Mouse (Mus musculus) kidney, adult 2 months (tissue): ENCODE results near the gene Efna2.

Source experiments
- CTCF ChIP-seq: fragments of 200-500 bp; conservative IDR thresholded peaks from 2 replicates; pipeline ENCODE4 v1.5.1; 2011; ENCODE audit warnings: low read depth, mild to moderate bottlenecking, control low read depth, low read length, moderate library complexity, mixed read lengths; ENCODE audit not compliant: insufficient read depth, insufficient read length
- POLR2A ChIP-seq: fragments of 200-500 bp; IDR thresholded peaks from one replicate; pipeline ENCODE4 v1.6.1; 2011; ENCODE audit warnings: low read depth, low read length, control low read depth

- TF ChIP-seq CTCF = no peak
- TF ChIP-seq POLR2A = no peak
Observed at GRCm38 (mm10) chr10:80170052-80170451, 9.2 kb upstream of the Efna2 start.
